Mouse (Mus musculus): Measurements from ENCODE around the gene Smim10l1.

Smim10l1 gene

DNA sequence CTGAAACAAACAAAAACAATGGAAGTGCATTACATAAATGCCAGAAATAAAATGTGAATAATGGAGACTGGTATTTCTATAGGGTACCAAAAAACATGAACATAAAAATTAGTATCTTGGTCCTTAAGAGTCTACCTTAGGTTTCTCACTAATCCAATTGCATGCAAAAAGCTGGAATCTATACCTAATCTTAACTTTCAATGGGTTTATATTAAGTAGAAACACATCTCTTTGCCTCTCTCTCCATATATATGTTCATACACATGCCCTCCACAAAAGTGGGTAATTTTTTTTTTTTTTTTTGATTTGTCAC is at the start of gene Smim10l1:
Gene Smim10l1, plus strand, starts transcription at position 301 of the 313 bp plus-strand sequence.
- no peak for DNase-seq

DNA sequence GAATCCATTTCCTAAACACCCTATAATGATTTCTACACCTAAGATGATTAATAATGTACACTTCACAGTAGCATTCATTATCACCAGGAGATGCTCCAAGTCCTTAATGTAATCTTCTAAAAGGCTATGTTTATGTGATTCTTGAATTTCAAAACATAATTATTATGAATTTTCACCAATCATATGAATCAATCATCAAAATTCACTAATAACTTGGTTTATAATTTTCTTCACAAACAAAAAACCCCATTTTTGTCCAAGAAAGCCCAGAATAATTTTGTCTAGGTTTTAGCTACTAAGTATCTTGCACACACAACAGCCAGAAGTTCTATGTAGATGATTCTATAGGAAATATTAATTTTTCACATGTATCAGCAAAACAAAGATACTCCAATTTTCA is 49.0 kb upstream of the Smim10l1 start, which contains the start of gene Tas2r140:
Gene Tas2r140, minus strand, starts transcription at position 101 of the 400 bp plus-strand sequence.
- DNase-seq: no peak

DNA sequence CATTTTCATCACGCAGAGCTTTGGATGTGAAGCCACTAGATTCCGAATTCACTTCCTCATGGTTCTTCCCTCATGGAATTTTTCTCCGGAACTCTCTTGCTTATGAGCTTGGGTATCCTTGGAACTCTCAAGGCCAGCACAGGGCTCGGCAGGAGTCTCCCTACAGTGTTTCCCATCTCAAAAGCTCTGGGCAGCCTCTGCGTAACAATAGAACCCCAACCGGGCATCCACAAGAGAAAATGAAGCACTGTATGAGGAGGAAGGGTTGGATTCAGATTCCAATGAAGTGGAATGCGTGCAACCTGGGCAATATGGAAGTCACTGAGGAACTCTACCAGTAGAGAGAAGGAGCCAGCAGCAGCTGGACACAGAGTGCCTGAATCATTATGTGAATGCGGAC is 12.5 kb upstream of the Smim10l1 start:
- no peak for DNase-seq

DNA sequence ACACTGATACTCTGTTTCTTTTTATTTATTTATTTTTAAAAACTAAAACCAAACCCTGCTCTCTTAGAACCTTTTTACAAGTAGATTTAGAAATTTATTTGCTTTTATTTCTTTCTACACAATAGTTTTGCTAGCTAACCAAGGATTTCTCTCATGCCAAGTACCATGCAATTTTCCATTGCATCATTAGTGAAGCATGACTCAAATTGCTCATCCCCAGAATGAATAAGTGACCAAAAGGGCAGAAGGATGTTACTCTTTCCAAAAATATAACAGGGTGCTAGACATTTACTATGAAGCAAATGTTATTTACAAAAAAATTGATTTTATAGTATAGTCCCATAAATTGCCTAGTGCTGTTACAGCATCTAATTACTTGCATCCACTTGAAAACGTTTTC is 2.3 kb upstream of the Smim10l1 start:
- DNase-seq: no peak

DNA sequence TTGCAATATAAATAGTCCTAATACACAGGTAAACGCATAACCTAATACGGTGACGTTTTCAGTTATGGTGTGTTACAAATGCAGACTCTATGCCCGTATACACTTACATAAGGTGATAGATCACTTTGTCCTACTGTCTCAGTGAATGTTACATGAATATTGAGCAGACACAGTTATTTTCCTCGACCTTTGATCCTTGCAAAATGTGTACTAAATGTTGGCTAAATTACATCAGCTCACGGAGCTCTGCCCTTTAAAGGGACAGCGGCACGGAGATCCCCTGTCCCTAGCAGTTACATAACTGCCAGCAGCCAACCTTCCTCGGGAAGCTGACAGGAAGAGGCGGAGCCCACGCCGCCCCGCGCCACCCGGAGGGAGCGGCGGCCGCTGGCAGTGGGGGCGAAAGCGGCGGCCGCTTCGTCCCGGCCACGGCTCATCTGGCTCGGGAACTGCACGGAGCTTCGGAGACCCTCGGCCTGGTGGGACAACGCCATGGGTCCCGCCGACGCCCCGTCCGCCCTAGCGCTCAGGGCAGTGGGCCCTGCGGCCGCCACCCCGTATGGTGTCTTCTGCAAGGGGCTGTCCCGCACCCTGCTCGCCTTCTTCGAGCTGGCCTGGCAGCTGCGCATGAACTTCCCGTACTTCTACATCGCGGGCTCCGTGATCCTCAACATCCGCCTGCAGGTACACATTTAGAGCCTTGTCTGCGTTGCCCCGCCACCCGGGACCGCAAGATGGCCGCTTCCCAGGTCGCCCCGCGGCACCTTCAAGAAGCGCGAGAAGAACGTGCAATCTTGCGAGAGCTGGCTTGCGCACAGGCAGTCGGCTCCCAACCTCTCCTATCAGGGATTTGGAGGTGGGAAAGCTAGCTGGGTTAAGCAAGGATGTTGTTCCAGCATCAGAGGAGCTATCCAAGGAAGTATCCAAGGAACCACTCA is 482 bp downstream of the Smim10l1 start:
- peak; percentile 61 to 67 for DNase-seq
